Mouse (Mus musculus): ENCODE measurements around the gene Sema4c.

GRCm38 (mm10) chr1:36586288-36586687 lies 28.1 kb upstream of the Sema4c start:
- TF ChIP-seq CTCF (IDR thresholded peaks at IDR 0.05; ENCODE audit: low read depth, low read length) (no peak), GATA2 (IDR thresholded peaks at IDR 0.05; ENCODE audit: borderline replicate concordance, low read depth, low read length) (no peak), GATA1 (IDR thresholded peaks at IDR 0.05; ENCODE audit: borderline replicate concordance, low read length) (no peak)

All from G1E (cell line).